Mouse (Mus musculus) kidney, embryonic 16.5 days (tissue): ENCODE data around the gene Ccdc92. TPM values are rescaled to one million over a fixed set of nuclear protein-coding genes. Genes with fewer than 3 reads are reported as not detected.

Experiments
- ATAC-seq: fragments of 200-750 bp; cut with Nextera tagmentation; 2 replicates; pipeline ENCODE4 v1.8.0; 2017; ENCODE audit warnings: moderate TSS enrichment; ENCODE audit not compliant: low FRiP score, low TSS enrichment
- H3K27ac ChIP-seq: fragments of 300-500 bp; sonication (generic); 2 replicates; pipeline ENCODE4 v1.5.1; 2014; ENCODE audit warnings: low read length
- H3K27me3 ChIP-seq: fragments of 300-500 bp; sonication (generic); 2 replicates; pipeline ENCODE4 v1.6.1; 2014; ENCODE audit warnings: low read length, control low read depth, mixed read lengths; ENCODE audit not compliant: insufficient read depth
- H3K36me3 ChIP-seq: fragments of 300-500 bp; sonication (generic); 2 replicates; pipeline ENCODE4 v1.6.1; 2014; ENCODE audit warnings: low read length, control low read depth, mixed read lengths; ENCODE audit not compliant: insufficient read depth
- H3K4me1 ChIP-seq: fragments of 300-500 bp; sonication (generic); 2 replicates; pipeline ENCODE4 v1.6.1; 2014; ENCODE audit warnings: low read length, control low read depth, mixed read lengths; ENCODE audit not compliant: insufficient read depth
- H3K4me2 ChIP-seq: fragments of 300-500 bp; sonication (generic); replicated peaks from 2 replicates; pipeline ENCODE4 v1.6.1; 2014; ENCODE audit warnings: low read depth, low read length
- H3K4me3 ChIP-seq: fragments of 300-500 bp; sonication (generic); 2 replicates; pipeline ENCODE4 v1.5.1; 2014; ENCODE audit warnings: mild to moderate bottlenecking, low read length
- H3K9ac ChIP-seq: fragments of 300-500 bp; sonication (generic); replicated peaks from 2 replicates; pipeline ENCODE4 v1.6.1; 2014; ENCODE audit warnings: low read length
- H3K9me3 ChIP-seq: fragments of 300-500 bp; sonication (generic); 2 replicates; pipeline ENCODE4 v1.6.1; 2016; ENCODE audit warnings: low read length, control low read depth
- WGBS: fragments of 180-500 bp; shearing (Covaris S2); extraction: QIAGEN DNeasy Blood & Tissue Kit; methylation state at CpG from one replicate; pipeline ENCODE4 v1.1.7; 2014; 5-methylcytosine and 5-hydroxymethylcytosine counted together
- polyA plus RNA-seq: library from polyadenylated mRNA; unstranded; fragments of >200 nt; fragmentation: Nextera tagmentation; extraction: Ambion mirVana; gene quantifications from 2 replicates; pipeline ENCODE4 v1.2.1, GENCODE M21; 2015

Ccdc92 gene
- polyA plus RNA-seq, 1 experiment from 2014 or later, result 8.8 TPM

DNA sequence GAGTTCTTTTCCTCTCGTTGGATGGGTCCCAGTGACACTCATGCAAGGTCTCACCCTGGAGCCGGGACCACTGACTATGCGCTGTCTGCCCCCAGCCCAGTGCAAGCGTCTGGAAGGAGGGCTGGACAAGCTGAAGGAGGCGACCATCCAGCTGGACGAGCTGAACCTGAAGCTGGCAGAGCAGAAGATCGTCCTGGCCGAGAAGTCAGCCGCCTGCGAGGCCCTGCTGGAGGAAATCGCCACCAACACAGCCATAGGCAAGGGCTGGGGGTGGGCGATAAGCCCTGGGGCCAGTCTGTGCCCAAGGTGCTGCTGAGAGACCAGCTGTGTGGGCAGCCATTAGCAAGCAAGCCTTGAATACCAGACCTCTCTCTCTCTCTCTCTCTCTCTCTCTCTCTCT is 49.8 kb downstream of the Ccdc92 start:
- H3K4me2 ChIP-seq, result no peak overlapping the region
- ATAC-seq, result no peak
- 79% methylated on average over 12 of the region's 12 CpGs for WGBS

DNA sequence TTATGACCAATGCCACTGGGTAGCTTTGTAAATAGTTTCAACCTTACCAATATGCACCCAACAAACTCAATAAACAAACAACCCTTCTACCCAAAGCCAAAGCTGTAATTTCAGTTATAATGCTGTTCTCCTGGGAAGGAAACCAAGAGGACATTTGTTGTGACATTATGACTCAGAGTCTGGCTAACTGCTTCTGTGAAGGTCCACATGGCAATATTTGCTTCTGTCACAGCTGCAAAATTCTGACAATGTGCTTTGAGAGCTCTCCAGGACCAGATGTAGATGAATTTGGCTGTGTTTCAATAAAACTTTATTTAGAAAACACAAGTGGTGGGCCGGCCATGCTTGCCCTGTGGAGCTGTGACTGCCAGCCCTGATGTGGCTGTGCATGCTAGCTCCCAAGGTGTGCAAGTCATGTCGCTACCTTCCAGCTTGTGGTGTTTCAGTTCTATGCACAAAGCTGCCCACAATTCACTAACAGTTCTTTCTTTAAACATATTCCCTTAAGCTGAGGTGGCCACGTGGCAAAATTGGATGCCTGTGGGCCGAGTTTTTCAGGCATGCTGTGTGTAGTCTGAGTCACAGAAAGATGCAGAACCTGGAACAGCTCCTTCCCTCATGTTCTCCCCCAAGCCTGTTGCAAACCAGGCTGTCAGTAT is 52.4 kb downstream of the Ccdc92 start:
- no peaks in the 10 kb centered on the region for H3K36me3 ChIP-seq
- WGBS, result 77% methylated on average over 4 of the region's 4 CpGs
- no peak overlapping the region for H3K9ac ChIP-seq
- no peak overlapping the region for H3K4me3 ChIP-seq
- H3K27ac ChIP-seq, result no peak overlapping the region
- no peak overlapping the region for H3K4me2 ChIP-seq
- no peak for ATAC-seq
- no peaks in the 10 kb centered on the region for H3K27me3 ChIP-seq
- H3K9me3 ChIP-seq, result peaks cover 2% of the 10 kb centered on the region; the same call in 1 of the 2 replicates
- H3K4me1 ChIP-seq, result no peaks in the 10 kb centered on the region

More for the DNA sequence above, 49.8 kb downstream of the Ccdc92 start:
- H3K27me3 ChIP-seq, result no peaks in the 10 kb centered on the region
- H3K9ac ChIP-seq, result no peak overlapping the region
- no peak overlapping the region for H3K27ac ChIP-seq
- peaks cover 2% of the 10 kb centered on the region; the same call in 1 of the 2 replicates for H3K9me3 ChIP-seq
- H3K36me3 ChIP-seq, result no peaks in the 10 kb centered on the region
- H3K4me1 ChIP-seq, result no peaks in the 10 kb centered on the region
- no peak overlapping the region for H3K4me3 ChIP-seq

DNA sequence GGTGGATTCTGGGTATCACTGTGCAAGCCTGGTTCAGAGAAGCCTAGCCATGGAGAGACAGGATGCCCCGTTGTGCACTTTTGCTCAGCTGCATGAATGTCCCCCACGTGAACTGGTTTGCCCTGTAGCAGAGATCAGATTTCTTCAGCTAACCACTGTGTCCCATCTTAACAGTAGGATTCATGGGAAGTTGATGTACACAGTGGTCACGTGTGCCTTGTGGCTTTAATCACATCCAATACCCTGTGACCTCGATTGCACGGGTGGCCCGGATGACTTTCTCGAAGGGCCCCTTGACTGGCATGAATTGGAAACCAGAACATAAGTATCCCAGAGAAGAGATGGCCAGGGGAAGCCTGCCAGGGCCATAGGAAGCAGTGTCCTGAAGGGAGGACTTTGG is 70.1 kb downstream of the Ccdc92 start:
- H3K27ac ChIP-seq, result no peak overlapping the region
- peaks cover 2% of the 10 kb centered on the region; the same call in 1 of the 2 replicates for H3K9me3 ChIP-seq
- no peaks in the 10 kb centered on the region for H3K4me1 ChIP-seq
- H3K9ac ChIP-seq, result no peak overlapping the region
- WGBS, result 72% methylated on average over 7 of the region's 7 CpGs
- no peak overlapping the region for H3K4me2 ChIP-seq
- H3K4me3 ChIP-seq, result no peak overlapping the region
- H3K36me3 ChIP-seq, result no peaks in the 10 kb centered on the region
- no peak for ATAC-seq
- H3K27me3 ChIP-seq, result no peaks in the 10 kb centered on the region

DNA sequence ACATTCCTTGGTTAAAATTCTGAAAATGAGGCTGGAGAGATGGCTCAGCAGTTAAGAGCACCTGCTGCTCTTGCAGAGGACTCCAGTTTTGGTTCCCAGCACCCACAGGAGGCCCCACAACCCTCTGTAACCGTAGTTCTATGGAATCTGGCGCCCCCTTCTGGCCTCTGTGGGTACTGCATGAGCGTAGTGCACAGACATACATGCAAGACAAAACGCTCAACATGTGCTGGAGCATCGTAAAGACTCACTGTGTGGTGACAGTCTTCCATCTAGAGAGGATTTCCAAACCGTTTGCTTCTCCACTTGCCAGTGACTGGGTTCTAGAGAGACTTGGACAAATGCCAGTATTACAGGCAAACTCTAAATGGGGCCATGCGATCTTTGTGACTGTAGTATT is 76.6 kb downstream of the Ccdc92 start:
- WGBS, result 80% methylated on average over 7 of the region's 7 CpGs
- no peak for ATAC-seq
- peaks cover 10% of the 10 kb centered on the region for H3K9me3 ChIP-seq
- peaks cover 2% of the 10 kb centered on the region; the same call in 1 of the 2 replicates for H3K36me3 ChIP-seq
- H3K4me3 ChIP-seq, result no peak overlapping the region
- no peak overlapping the region for H3K9ac ChIP-seq
- no peak overlapping the region for H3K4me2 ChIP-seq
- no peak overlapping the region for H3K27ac ChIP-seq
- H3K4me1 ChIP-seq, result no peaks in the 10 kb centered on the region
- H3K27me3 ChIP-seq, result no peaks in the 10 kb centered on the region

Other genes starting within 250 kb of the Ccdc92 start
- gene Atp6v0a2, start 233.8 kb downstream of the Ccdc92 start, polyA plus RNA-seq, result 47.1 and 48.6 TPM in 2 replicates
- 0.12 and 0.15 TPM in 2 replicates for gene Dnah10, start 137.3 kb downstream of the Ccdc92 start, polyA plus RNA-seq
- gene Zfp664, start 267 bp upstream of the Ccdc92 start, polyA plus RNA-seq, result 110 and 118 TPM in 2 replicates
- 4.5 and 6.8 TPM in 2 replicates for gene Rflna, start 140.8 kb upstream of the Ccdc92 start, polyA plus RNA-seq